Mouse (Mus musculus) right cerebral cortex, postnatal 10 days (tissue): ENCODE data around the gene Maco1.
A peak's percentile ranks its signal among the peaks of the same experiment; 100 is the strongest.
"Not testable (repeated sequence)": the region's sequence is repeated elsewhere in the genome, so short reads cannot be mapped to it uniquely, and the experiment has no call there.

Experiments
- DNase-seq, 2 experiments: peaks; one replicate each; pipeline ENCODE4 v3.0.0; 2021; ENCODE audit warnings: low spot score in 2 of 2

Maco1 gene

DNA sequence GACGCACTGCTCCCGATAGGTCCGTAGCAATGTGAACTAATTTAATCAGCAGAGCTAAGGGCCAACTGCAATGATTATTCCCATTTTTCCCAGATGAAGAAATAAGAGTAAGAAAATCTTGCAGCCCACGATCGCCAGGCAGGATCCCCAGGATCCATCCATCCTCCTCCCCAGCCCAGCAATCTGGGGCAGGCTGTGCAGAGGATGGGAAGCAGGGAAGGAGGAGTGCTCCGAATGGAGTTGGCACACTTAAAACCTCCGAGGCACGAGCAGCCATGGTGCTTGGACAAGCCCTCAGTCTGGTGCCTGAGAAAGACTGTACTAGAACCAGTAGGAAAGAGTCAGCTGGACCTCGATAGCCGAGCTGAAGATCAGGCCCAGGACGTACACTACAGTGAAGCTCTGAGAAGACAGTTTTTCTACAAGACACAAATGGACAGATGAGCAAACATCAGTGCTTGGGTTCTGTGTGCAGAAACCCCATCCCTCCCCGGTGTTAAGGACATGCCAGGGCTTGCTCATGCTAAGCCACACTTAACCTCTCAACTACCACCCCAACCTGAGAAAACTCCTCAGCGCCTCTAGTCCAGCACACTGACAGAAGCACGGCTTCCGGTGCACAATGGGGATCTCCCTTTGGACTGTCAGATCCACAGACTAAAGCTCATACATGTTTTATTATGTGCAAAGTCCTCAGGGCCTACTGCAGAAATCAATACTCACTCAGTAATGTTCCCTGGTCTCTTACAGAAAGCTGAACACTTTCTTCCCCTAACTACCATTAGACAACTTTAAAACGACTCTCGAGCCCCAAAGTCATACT is 39.5 kb downstream of the Maco1 start:
- DNase-seq: no peak

DNA sequence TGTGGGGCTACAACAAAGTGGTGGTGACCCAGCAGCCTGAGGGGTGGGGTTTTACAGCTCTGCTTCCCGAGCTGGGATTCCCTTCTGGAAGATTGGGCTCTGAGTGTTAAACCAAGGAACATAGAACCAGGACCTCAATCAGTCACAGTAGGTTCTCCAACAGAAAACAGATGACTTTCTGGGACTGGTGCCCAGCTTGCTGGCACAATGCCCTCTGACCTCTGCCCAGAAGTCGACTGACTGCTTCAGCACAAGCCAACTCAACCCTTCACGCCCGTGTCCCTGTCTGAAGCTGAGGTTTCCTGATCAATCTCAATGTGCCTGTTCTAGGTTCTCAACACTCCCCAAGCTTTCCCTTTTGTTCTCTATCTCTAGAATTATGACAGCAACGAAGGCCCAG is 48.4 kb downstream of the Maco1 start:
- peak in 1 of 2 experiments; percentile 50 for DNase-seq

- DNase-seq: no peak
Observed at GRCm38 (mm10) chr4:134802765-134803164, 50.4 kb downstream of the Maco1 start.

- DNase-seq: no peak
Observed at GRCm38 (mm10) chr4:134802155-134802554, 51.0 kb downstream of the Maco1 start.

- no peak for DNase-seq
Observed at GRCm38 (mm10) chr4:134800693-134801092, 52.5 kb downstream of the Maco1 start.

- peak; percentile 54 to 75 for DNase-seq
Observed at GRCm38 (mm10) chr4:134800098-134800497, 53.0 kb downstream of the Maco1 start.

DNA sequence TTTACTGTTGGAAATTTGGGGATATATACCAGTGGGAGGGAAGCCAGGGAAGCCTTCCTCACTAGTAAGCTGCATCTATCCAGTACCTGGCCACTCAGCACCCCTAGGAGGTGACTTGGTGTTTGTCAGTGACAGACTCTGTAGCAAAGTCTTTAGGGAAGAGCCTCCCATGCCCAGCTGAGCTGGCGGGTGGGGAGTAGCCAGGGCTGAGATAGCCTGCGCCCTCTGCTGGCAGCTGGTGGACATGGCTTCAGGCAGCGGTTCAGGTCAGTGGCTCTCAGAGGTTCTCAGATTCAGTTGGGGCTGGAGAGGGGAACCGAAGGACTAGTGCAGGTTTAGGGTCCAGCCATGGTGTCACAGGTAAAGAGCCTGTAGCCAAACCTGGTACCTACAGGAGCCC is 53.9 kb downstream of the Maco1 start:
- peak; percentile 57 to 71 for DNase-seq

DNA sequence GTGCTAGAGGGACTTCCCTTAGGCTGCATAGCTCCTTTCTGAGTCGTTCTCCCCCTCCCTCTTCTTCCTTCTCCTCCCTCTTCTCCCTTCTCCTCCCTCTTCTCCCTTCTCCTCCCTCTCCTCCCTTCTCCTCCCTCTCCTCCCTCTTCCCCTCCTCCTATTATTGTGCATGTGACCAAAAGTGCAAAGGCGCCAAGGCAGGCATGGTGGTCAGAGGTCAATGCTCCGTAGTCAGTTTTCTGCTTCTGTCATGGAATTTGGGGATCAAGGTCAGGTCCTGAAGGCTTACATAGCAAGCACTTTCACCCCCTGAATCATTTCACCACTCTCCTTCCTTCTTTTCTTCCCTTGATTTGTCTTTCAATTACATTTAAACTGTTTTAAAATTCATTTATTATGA is 54.3 kb downstream of the Maco1 start:
- DNase-seq: no peak

DNA sequence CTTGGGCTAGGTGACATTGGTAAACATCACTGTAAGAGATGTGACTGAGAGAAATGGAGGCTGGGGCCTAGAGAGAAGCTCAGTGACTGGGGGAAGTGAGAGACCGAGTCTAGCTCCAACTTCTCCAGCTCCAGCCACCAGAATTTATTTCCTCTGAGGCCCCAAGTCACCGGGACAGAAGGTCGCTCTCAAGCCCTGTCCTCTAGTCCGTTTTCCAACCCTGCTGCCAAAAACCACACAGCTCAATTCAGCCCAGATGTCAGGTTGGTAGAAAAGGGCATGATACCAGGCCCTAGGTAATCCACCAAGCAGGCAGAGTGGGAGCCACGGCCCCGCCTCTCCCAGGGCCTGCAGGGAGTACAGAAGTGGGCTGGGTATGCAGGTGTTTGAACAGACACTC is 55.5 kb downstream of the Maco1 start:
- no peak for DNase-seq

DNA sequence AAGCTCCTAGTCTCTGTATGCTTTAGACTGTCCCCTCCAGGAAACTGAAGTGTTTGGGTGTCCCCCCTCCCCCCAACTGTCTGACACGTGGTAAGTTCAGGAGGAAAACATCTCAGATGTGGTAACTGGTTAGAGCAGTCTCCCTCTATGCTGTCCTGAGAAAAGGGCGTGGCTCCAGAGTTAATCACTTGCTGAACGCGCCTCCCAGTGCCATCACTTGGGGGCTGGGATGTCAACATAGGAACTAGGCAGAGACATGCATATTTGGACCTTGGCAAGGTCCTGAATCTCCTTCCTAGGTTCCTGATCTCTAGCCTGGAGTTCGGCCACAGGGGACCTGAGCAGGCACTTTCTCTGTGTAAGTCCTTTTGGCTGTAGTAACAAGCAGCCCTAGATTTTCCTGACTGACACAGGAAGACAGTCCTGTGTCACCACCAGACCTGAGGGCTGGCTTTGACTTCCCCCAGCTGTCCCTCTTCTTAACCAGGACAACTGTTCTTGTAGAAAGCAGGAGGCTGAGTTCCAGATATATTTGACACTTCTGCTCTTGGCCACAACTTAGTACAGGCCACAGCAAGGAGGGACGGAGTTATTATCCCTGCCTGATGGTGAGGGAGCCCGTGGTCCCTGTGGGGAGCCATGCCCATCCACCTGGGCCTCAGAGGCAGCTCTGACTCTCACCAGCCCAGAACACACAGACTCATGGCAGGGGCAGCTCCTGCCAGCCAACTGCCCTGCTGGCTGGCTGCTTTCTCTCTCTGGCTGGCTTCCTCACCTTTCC is 56.4 kb downstream of the Maco1 start:
- DNase-seq: no peak

DNA sequence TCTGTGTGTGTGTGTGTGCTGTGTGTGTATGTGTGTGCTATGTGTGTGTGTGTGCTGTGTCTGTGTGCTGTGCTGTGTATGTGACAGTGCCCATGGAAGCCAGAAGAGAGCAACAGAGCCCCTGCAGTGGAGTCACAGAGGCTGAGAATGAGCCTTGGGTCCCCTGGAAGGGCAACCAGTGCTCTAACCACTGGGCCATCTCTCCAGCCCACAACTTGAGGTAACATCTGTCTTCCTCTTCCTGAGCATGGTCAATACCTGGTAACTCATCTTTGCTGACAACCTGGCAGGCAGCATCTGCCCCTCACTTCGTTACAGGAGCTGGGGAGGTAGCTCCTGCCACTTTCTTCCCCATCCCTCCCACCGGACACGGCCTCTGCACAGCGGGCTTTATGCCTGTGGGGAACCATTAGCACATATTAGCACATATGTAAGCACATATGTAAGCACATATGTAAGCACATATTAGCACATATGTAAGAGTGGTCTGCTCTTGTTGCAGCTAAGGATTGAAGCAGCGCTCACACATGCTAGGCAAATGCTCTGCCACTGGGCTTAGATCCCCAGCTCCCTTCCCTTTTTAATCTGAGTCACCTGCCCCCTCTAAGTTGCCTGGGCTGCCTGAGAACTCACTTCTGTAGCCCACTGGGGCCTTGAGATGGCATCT is 57.2 kb downstream of the Maco1 start:
- DNase-seq: no peak

DNA sequence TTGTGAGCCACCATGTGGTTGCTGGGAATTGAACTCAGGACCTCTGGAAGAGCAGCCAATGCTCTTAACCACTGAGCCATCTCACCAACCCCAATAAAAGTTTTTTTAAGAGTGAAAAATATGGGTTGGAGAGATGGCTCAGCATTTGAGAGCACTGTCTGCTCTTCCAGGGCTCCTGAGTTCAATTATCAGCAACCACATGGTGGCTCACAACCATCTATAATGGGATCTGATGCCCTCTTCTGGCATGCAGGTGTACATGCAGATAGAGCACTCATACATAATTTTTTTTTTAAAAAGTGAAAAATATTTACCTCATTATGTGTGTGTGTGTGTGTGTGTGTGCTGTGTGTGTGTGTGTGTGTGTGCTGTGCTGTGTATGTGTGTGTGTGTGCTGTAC is 58.2 kb downstream of the Maco1 start:
- DNase-seq: not testable (repeated sequence)

DNA sequence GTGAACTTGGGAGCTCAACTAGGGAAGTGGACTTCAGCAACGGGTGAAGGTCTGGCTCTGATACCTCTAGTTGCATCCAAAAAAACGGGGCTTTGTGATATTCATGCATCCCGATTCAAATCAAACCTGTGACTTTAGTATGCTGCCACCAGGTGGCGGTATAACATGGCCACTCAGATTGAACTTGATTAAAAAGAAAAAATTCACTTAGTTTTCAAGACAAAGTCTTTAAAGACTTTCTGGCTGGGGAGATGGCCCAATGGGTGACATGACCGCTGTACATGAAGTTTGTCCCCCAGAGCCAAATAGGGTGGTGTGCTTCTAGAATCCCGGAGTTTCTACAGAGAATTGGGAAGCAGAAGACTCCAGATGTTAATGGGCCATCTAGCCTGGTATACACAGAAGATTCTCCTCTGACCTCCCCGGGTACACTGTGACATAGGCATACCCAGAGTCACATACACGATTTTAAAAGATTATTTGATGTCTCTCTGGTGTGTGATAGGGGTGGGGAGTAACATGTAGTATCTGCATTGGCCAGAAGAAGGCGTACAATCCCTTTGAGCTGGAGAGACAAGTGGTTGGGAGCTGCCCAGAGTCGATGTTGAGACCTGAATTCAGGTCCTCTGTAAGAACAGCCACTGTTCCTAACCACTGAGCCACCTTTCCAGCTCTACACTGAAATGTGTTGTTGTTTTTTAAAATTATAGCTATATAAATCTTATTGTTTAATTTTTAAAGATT is 59.8 kb downstream of the Maco1 start:
- DNase-seq: peak in 1 of 2 experiments; percentile 73

GRCm38 (mm10) chr4:134791731-134792130 is 61.4 kb downstream of the Maco1 start:
- no peak for DNase-seq

GRCm38 (mm10) chr4:134786946-134787345 is 66.2 kb downstream of the Maco1 start:
- no peak for DNase-seq

- no peak for DNase-seq
Observed at GRCm38 (mm10) chr4:134784701-134785100, 68.4 kb downstream of the Maco1 start.

- DNase-seq: no peak
Observed at GRCm38 (mm10) chr4:134779136-134779934, 73.8 kb downstream of the Maco1 start.

- no peak for DNase-seq
Observed at GRCm38 (mm10) chr4:134776246-134776645, 76.9 kb downstream of the Maco1 start.

- no peak for DNase-seq
Observed at GRCm38 (mm10) chr4:134775234-134775944, 77.8 kb downstream of the Maco1 start.

DNA sequence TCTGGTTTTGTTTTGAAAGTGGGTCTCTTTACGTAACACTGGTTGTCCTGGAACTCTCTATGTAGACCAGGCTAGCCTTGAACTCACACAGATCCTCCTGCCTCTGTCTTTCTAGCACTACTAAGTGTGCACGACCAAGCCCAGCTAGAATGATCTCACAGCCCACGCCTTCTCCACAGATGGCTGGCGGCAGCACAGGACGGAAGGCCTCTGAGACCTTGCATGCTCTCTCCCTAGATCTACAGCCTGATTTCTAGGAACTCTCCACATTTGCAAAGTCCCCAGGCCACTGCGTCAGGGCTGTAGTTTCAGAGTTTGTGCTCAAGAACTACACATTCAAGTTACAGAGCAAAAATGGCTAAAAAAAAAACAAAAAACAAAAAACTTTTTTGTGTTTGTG is 79.0 kb downstream of the Maco1 start:
- no peak for DNase-seq
